Comparison of ENCODE assay signal across 13 mouse cellular contexts in the genomic region with DNA sequence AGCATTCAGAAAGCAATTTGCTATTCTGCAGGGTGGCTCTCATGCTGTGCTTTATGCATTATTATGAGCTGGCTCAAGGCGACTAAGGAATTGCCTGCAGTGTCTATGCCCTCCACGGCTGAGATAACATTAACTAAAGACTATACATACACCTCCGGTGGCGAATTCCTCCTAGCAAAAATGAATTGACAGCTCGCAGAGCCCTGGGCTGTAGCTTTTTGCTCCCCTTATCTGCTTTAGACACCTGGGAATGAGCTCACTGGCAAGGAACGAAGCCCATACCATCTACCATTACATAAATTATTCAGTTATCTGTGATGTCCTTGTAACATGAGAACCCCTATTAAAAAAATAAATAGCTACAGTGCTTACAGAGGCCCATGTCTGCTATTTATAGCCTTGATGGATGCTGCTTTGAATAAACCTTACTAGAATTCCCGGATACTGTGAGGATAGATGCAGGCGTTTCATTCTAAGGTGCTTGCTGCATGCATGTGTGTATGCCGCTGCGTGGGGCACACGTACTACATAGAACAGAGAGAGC. TPM values are rescaled to one million over a fixed set of nuclear protein-coding genes. Genes with fewer than 3 reads are reported as not detected.
DNase-seq lines count a peak whose midpoint lies in the region; ATAC-seq lines count a peak whose summit lies in the region.
"Had no signal": no experiment of that assay in that cellular context is flagged by ENCODE, and none has a peak within 500 bp of the region (broad histone marks: within the 10 kb centered on the region; RNA-seq: fewer than 3 reads in every experiment).

No protein-coding gene starts in this region.

- DNase-seq in heart, postnatal 25 days (ENCODE audit: low spot score): no peak
- DNase-seq in c-Kit-positive CD71-positive TER-119-negative erythroid progenitor cells, embryonic 14.5 days (ENCODE audit: low read depth): peak; percentile 76
- no peak for DNase-seq in gastrocnemius, postnatal 25 days
- no peak for DNase-seq in right cerebral cortex, postnatal 10 days (ENCODE audit: low spot score in 2 of 2)
- DNase-seq in left cerebral cortex, postnatal 25 days (ENCODE audit: low spot score in 2 of 2): no peak
- DNase-seq: adrenal gland, adult 8-10 months; thymus, postnatal 4 days had no signal

- peak; percentile 61 for ATAC-seq in heart, embryonic 14.5 days (ENCODE audit: insufficient number of reproducible peaks, insufficient read depth, low FRiP score, low read depth)
- ATAC-seq in hindbrain, embryonic 12.5 days (ENCODE audit: low FRiP score): peak; percentile 84
- ATAC-seq in midbrain, embryonic 12.5 days (ENCODE audit: low FRiP score, low read depth): peak; percentile 83

- WGBS in heart, embryonic 14.5 days: 13% methylated on average over 11 of the region's 11 CpGs
- 27% methylated on average over 11 of the region's 11 CpGs for WGBS in hindbrain, embryonic 12.5 days
- WGBS in midbrain, embryonic 12.5 days: 31% methylated on average over 11 of the region's 11 CpGs

- H3K9ac ChIP-seq in heart, embryonic 14.5 days (ENCODE audit: low read length): peak overlapping the region; percentile 53
- no peak overlapping the region for H3K9ac ChIP-seq in hindbrain, embryonic 12.5 days
- H3K9ac ChIP-seq in midbrain, embryonic 12.5 days (replicated peaks): no peak overlapping the region

- no peaks in the 10 kb centered on the region for H3K9me3 ChIP-seq in heart, embryonic 14.5 days (ENCODE audit: control insufficient read depth, low read length)
- H3K9me3 ChIP-seq in hindbrain, embryonic 12.5 days (replicated peaks): no peaks in the 10 kb centered on the region
- no peaks in the 10 kb centered on the region for H3K9me3 ChIP-seq in midbrain, embryonic 12.5 days

- H3K4me2 ChIP-seq in heart, embryonic 14.5 days (ENCODE audit: low read length): peak overlapping the region; percentile 54
- peak overlapping the region; percentile 31 for H3K4me2 ChIP-seq in hindbrain, embryonic 12.5 days (replicated peaks)
- peak overlapping the region; percentile 22; the same call in 1 of the 2 replicates for H3K4me2 ChIP-seq in midbrain, embryonic 12.5 days (replicated peaks)

- H3K36me3 ChIP-seq in heart, embryonic 14.5 days (ENCODE audit: control insufficient read depth, insufficient read depth, low read length): no peaks in the 10 kb centered on the region
- H3K36me3 ChIP-seq in hindbrain, embryonic 12.5 days: no peaks in the 10 kb centered on the region
- H3K36me3 ChIP-seq in midbrain, embryonic 12.5 days: no peaks in the 10 kb centered on the region

- peaks cover 7 to 23% of the 10 kb centered on the region in 2 experiments for H3K4me1 ChIP-seq in heart, embryonic 14.5 days (ENCODE audit: control insufficient read depth in 2 of 2, insufficient read depth in 2 of 2, low read length in 2 of 2)
- peaks cover 20% of the 10 kb centered on the region for H3K4me1 ChIP-seq in hindbrain, embryonic 12.5 days
- peaks cover 22% of the 10 kb centered on the region for H3K4me1 ChIP-seq in midbrain, embryonic 12.5 days

- peak overlapping the region; percentile 80 to 90 for H3K27ac ChIP-seq in heart, embryonic 14.5 days (replicated peaks in 1 of 2; ENCODE audit: control insufficient read depth in 1 of 2, insufficient read depth in 1 of 2, low read depth in 2 of 2, low read length in 2 of 2)
- H3K27ac ChIP-seq in hindbrain, embryonic 12.5 days: peak overlapping the region; percentile 89
- peak overlapping the region; percentile 74 for H3K27ac ChIP-seq in midbrain, embryonic 12.5 days (replicated peaks)

- H3K4me3 ChIP-seq in heart, embryonic 14.5 days (ENCODE audit: control insufficient read depth in 1 of 2, insufficient read depth in 1 of 2, low read depth in 1 of 2, low read length in 2 of 2): no peak overlapping the region
- H3K4me3 ChIP-seq in hindbrain, embryonic 12.5 days: no peak overlapping the region
- H3K4me3 ChIP-seq in midbrain, embryonic 12.5 days: no peak overlapping the region

- intact Hi-C loops in heart, postnatal 25 days (cut with DNase I): no loop called here
- intact Hi-C loops in left cerebral cortex, postnatal 25 days (cut with DNase I): no loop called here

- no peaks in the 10 kb centered on the region for H3K27me3 ChIP-seq in heart, embryonic 14.5 days (ENCODE audit: control insufficient read depth, insufficient read depth, low read length)
- peaks cover 7% of the 10 kb centered on the region for H3K27me3 ChIP-seq in hindbrain, embryonic 12.5 days
- H3K27me3 ChIP-seq in midbrain, embryonic 12.5 days: 0 out of 2 replicates have a peak, but pooled peaks cover 9% of the 10 kb centered on the region
- H3K27me3 ChIP-seq: CH12.LX had no signal

RNA-seq across cellular contexts. Expression of gene Tex35, which starts 53.1 kb away (rescaled TPM):
- polyA plus RNA-seq in heart, embryonic 14.5 days (2014; fragmentation: Nextera tagmentation; extraction: Ambion mirVana): not detected in 2 replicates
- total RNA-seq in heart, postnatal 25 days (2021): not detected
- not detected in 2 replicates for polyA plus RNA-seq in hindbrain, embryonic 12.5 days (2016; fragmentation: Nextera tagmentation; extraction: Ambion mirVana)
- polyA plus RNA-seq in midbrain, embryonic 12.5 days (2016; fragmentation: Nextera tagmentation; extraction: Ambion mirVana): not detected in 2 replicates
- total RNA-seq in gastrocnemius, postnatal 25 days (2021): not detected
- not detected for total RNA-seq in left cerebral cortex, postnatal 25 days (2021)
- total RNA-seq: adrenal gland, adult 8-10 months had no signal
- polyA plus RNA-seq: intestine, embryonic 14.5 days; limb, embryonic 14.5 days had no signal
